Mouse (Mus musculus): ENCODE measurements around the gene Cdkn1b. TPM values are rescaled to one million over a fixed set of nuclear protein-coding genes. Genes with fewer than 3 reads are reported as not detected.

Cdkn1b gene
- polyA plus RNA-seq, 1 experiment from 2014 or later, result 14.4 TPM

- Histone ChIP-seq H3K4me1 (replicated peaks; ENCODE audit: control insufficient read depth, insufficient read depth) (no peaks in the 10 kb centered on the region), H3K9ac (ENCODE audit: low read length) (no peak overlapping the region), H3K4me2 (replicated peaks; ENCODE audit: low read depth) (no peak overlapping the region), H3K9me3 (ENCODE audit: control insufficient read depth, low read length) (no peaks in the 10 kb centered on the region), H3K27me3 (ENCODE audit: control insufficient read depth, insufficient read depth, low read length) (no peaks in the 10 kb centered on the region), H3K27ac (replicated peaks) (no peak overlapping the region), H3K36me3 (ENCODE audit: control insufficient read depth, insufficient read depth, low read length) (no peaks in the 10 kb centered on the region), H3K4me3 (ENCODE audit: low read depth, low read length) (no peak overlapping the region)
- 68% methylated on average over 5 of the region's 5 CpGs for WGBS
- no peak for ATAC-seq (ENCODE audit: low FRiP score, low TSS enrichment)
- DNase-seq (ENCODE audit: low spot score), result no peak
- TF ChIP-seq CTCF (IDR thresholded peaks at IDR 0.05; ENCODE audit: low read depth) (no peak), EP300 (optimal IDR thresholded peaks at IDR 0.05) (no peak)
Measured at GRCm38 (mm10) chr6:134961286-134961685, 41.1 kb downstream of the Cdkn1b start.

- H3K4me1 ChIP-seq (replicated peaks; ENCODE audit: control insufficient read depth, insufficient read depth), result no peaks in the 10 kb centered on the region
- no peak for ATAC-seq (ENCODE audit: low FRiP score, low TSS enrichment)
- DNase-seq (ENCODE audit: low spot score), result no peak
- H3K27ac ChIP-seq (replicated peaks), result no peak overlapping the region
- no peak overlapping the region for H3K4me2 ChIP-seq (replicated peaks; ENCODE audit: low read depth)
- H3K4me3 ChIP-seq (ENCODE audit: low read depth, low read length), result no peak overlapping the region
- H3K9me3 ChIP-seq (ENCODE audit: control insufficient read depth, low read length), result no peaks in the 10 kb centered on the region
- no peak for TF ChIP-seq CTCF (IDR thresholded peaks at IDR 0.05; ENCODE audit: low read depth)
- no peaks in the 10 kb centered on the region for H3K27me3 ChIP-seq (ENCODE audit: control insufficient read depth, insufficient read depth, low read length)
- H3K36me3 ChIP-seq (ENCODE audit: control insufficient read depth, insufficient read depth, low read length), result no peaks in the 10 kb centered on the region
- H3K9ac ChIP-seq (ENCODE audit: low read length), result no peak overlapping the region
- 46% methylated on average over 9 of the region's 9 CpGs for WGBS
Measured at GRCm38 (mm10) chr6:134961858-134962517, 41.8 kb downstream of the Cdkn1b start.

- no peak overlapping the region for H3K9ac ChIP-seq (ENCODE audit: low read length)
- no peak overlapping the region for H3K4me3 ChIP-seq (ENCODE audit: low read depth, low read length)
- WGBS, result 78% methylated on average over 5 of the region's 5 CpGs
- ATAC-seq (ENCODE audit: low FRiP score, low TSS enrichment) (no peak), DNase-seq (ENCODE audit: low spot score) (no peak)
- H3K9me3 ChIP-seq (ENCODE audit: control insufficient read depth, low read length), result no peaks in the 10 kb centered on the region
- H3K27me3 ChIP-seq (ENCODE audit: control insufficient read depth, insufficient read depth, low read length), result no peaks in the 10 kb centered on the region
- TF ChIP-seq CTCF (IDR thresholded peaks at IDR 0.05; ENCODE audit: low read depth), result no peak
- TF ChIP-seq EP300 (optimal IDR thresholded peaks at IDR 0.05), result no peak
- no peaks in the 10 kb centered on the region for H3K36me3 ChIP-seq (ENCODE audit: control insufficient read depth, insufficient read depth, low read length)
- no peak overlapping the region for H3K27ac ChIP-seq (replicated peaks)
- no peaks in the 10 kb centered on the region for H3K4me1 ChIP-seq (replicated peaks; ENCODE audit: control insufficient read depth, insufficient read depth)
- H3K4me2 ChIP-seq (replicated peaks; ENCODE audit: low read depth), result no peak overlapping the region
Measured at GRCm38 (mm10) chr6:134962518-134962893, 42.3 kb downstream of the Cdkn1b start.

GRCm38 (mm10) chr6:134963910-134964309 is 43.7 kb downstream of the Cdkn1b start:
- H3K4me2 ChIP-seq (replicated peaks; ENCODE audit: low read depth), result no peak overlapping the region
- H3K9ac ChIP-seq (ENCODE audit: low read length), result no peak overlapping the region
- H3K27ac ChIP-seq (replicated peaks), result no peak overlapping the region
- H3K36me3 ChIP-seq (ENCODE audit: control insufficient read depth, insufficient read depth, low read length), result no peaks in the 10 kb centered on the region
- ATAC-seq (ENCODE audit: low FRiP score, low TSS enrichment), result no peak
- no peaks in the 10 kb centered on the region for H3K9me3 ChIP-seq (ENCODE audit: control insufficient read depth, low read length)
- DNase-seq (ENCODE audit: low spot score), result no peak
- H3K27me3 ChIP-seq (ENCODE audit: control insufficient read depth, insufficient read depth, low read length), result no peaks in the 10 kb centered on the region
- H3K4me3 ChIP-seq (ENCODE audit: low read depth, low read length), result no peak overlapping the region
- 74% methylated on average over 2 of the region's 2 CpGs for WGBS
- H3K4me1 ChIP-seq (replicated peaks; ENCODE audit: control insufficient read depth, insufficient read depth), result no peaks in the 10 kb centered on the region
- TF ChIP-seq CTCF (IDR thresholded peaks at IDR 0.05; ENCODE audit: low read depth) (no peak), EP300 (optimal IDR thresholded peaks at IDR 0.05) (no peak)

- Histone ChIP-seq H3K4me3 (ENCODE audit: low read depth, low read length) (no peak overlapping the region), H3K4me1 (replicated peaks; ENCODE audit: control insufficient read depth, insufficient read depth) (no peaks in the 10 kb centered on the region), H3K9ac (ENCODE audit: low read length) (no peak overlapping the region), H3K4me2 (replicated peaks; ENCODE audit: low read depth) (no peak overlapping the region), H3K27ac (replicated peaks) (no peak overlapping the region), H3K36me3 (ENCODE audit: control insufficient read depth, insufficient read depth, low read length) (no peaks in the 10 kb centered on the region), H3K27me3 (ENCODE audit: control insufficient read depth, insufficient read depth, low read length) (no peaks in the 10 kb centered on the region), H3K9me3 (ENCODE audit: control insufficient read depth, low read length) (no peaks in the 10 kb centered on the region)
- no peak for ATAC-seq (ENCODE audit: low FRiP score, low TSS enrichment)
- DNase-seq (ENCODE audit: low spot score), result no peak
- WGBS, result 76% methylated on average over 5 of the region's 5 CpGs
- TF ChIP-seq EP300 (optimal IDR thresholded peaks at IDR 0.05) (no peak), CTCF (IDR thresholded peaks at IDR 0.05; ENCODE audit: low read depth) (no peak)
Measured at GRCm38 (mm10) chr6:134966681-134967080, 46.5 kb downstream of the Cdkn1b start.

- Histone ChIP-seq H3K9me3 (ENCODE audit: control insufficient read depth, low read length) (no peaks in the 10 kb centered on the region), H3K4me3 (ENCODE audit: low read depth, low read length) (no peak overlapping the region), H3K27ac (replicated peaks) (no peak overlapping the region), H3K9ac (ENCODE audit: low read length) (no peak overlapping the region), H3K4me2 (replicated peaks; ENCODE audit: low read depth) (no peak overlapping the region), H3K4me1 (replicated peaks; ENCODE audit: control insufficient read depth, insufficient read depth) (no peaks in the 10 kb centered on the region), H3K27me3 (ENCODE audit: control insufficient read depth, insufficient read depth, low read length) (no peaks in the 10 kb centered on the region), H3K36me3 (ENCODE audit: control insufficient read depth, insufficient read depth, low read length) (no peaks in the 10 kb centered on the region)
- 21% methylated on average over 1 of the region's 1 CpGs for WGBS
- ATAC-seq (ENCODE audit: low FRiP score, low TSS enrichment), result no peak
- DNase-seq (ENCODE audit: low spot score), result no peak
- TF ChIP-seq CTCF (IDR thresholded peaks at IDR 0.05; ENCODE audit: low read depth), result no peak
- TF ChIP-seq EP300 (optimal IDR thresholded peaks at IDR 0.05), result no peak
Measured at GRCm38 (mm10) chr6:134968326-134968725, 48.1 kb downstream of the Cdkn1b start.

Data from stomach, postnatal 0 days (tissue).